Mouse (Mus musculus): ENCODE measurements around the gene Capn12. TPM values are rescaled to one million over a fixed set of nuclear protein-coding genes. Genes with fewer than 3 reads are reported as not detected.

Capn12 gene
- not detected in 2 replicates for total RNA-seq (2014; fragmentation: Nextera tagmentation)
- 0.12 and 0.22 TPM in 2 replicates for total RNA-seq (2017)
- 0.02 TPM in 1 of 2 replicates, not detected in the other for polyA plus RNA-seq (2012)

DNA sequence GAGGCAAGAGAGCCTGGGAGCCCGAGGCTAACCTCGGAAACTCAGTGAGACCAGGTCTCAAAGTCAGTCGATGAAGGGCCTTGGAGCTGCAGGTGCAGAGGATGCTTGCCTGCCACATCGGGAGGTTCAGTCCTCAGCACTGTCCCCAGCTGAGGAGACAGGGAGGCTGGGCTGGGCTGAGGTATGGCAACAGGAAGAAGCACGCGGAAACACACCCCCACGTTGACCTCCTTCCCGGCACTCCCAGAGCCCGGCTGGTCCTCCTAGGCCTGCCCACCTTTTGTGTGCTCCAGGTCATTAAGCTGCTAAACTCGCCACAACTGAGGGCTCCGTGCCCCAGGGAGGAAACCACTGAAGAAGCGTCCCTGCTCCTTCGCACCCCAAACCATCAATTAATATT is at the start of gene Capn12:
Gene Capn12 (plus strand): TSS at position 224 of the 400 bp plus-strand sequence.
- no peaks in the 10 kb centered on the region for H3K9me3 ChIP-seq (replicated peaks)
- no peak for ATAC-seq (ENCODE audit: extremely low read depth, insufficient number of reproducible peaks, low FRiP score, poor library complexity, severe bottlenecking)
- peaks cover 13% of the 10 kb centered on the region; the same call in 1 of the 2 replicates for H3K27me3 ChIP-seq (ENCODE audit: insufficient read depth, low read length)
- no peak for DNase-seq (ENCODE audit: low spot score)
- no peaks in the 10 kb centered on the region for H3K36me3 ChIP-seq (replicated peaks)
- no peak within 1 kb of the TSS for H3K4me3 ChIP-seq (ENCODE audit: low read depth, low read length)
- H3K4me1 ChIP-seq (ENCODE audit: insufficient read depth, low read depth, low read length): peaks cover 14% of the 10 kb centered on the region
- TF ChIP-seq GATA2 (IDR thresholded peaks at IDR 0.05; ENCODE audit: borderline replicate concordance, low read depth, low read length): no peak
- TF ChIP-seq POLR2AphosphoS5 (IDR thresholded peaks at IDR 0.05; ENCODE audit: insufficient replicate concordance, low read depth, low read length): no peak
- no peak for TF ChIP-seq TAL1 (conservative IDR thresholded peaks at IDR 0.05; ENCODE audit: low read depth, low read length)
- TF ChIP-seq GATA1 (IDR thresholded peaks at IDR 0.05; ENCODE audit: borderline replicate concordance, low read length): no peak
- no peak for TF ChIP-seq CTCF (IDR thresholded peaks at IDR 0.05; ENCODE audit: low read depth, low read length)

DNA sequence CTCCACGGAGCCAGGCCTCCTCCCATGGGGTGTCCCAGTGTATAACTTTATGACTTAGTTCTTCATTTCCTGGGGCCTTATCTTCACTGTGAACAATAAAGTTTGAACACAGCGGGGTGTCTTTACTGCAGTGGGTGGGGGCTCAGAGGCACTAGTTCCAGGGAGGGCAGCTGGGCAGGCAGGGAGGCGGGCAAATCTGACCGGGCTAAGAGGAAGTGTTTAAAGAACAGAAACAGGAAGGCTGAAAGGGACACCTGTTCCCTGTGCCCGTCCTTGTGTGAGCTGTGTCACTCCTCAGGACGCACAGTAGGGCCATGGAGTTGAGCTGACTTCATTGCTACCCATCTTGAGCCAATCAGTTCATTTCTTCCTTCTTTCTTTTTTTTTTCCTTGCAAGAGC is 49.1 kb upstream of the Capn12 start:
- peaks cover 7% of the 10 kb centered on the region for H3K9me3 ChIP-seq (replicated peaks)
- ATAC-seq (ENCODE audit: extremely low read depth, insufficient number of reproducible peaks, low FRiP score, poor library complexity, severe bottlenecking) (no peak), DNase-seq (ENCODE audit: low spot score) (no peak)
- H3K4me3 ChIP-seq (ENCODE audit: low read depth, low read length): no peak overlapping the region
- peaks cover 46% of the 10 kb centered on the region for H3K36me3 ChIP-seq (replicated peaks)
- H3K4me1 ChIP-seq (ENCODE audit: insufficient read depth, low read depth, low read length): peaks cover 15% of the 10 kb centered on the region
- peaks cover 25% of the 10 kb centered on the region for H3K27me3 ChIP-seq (ENCODE audit: insufficient read depth, low read length)
- TF ChIP-seq TAL1 (conservative IDR thresholded peaks at IDR 0.05; ENCODE audit: low read depth, low read length): no peak
- no peak for TF ChIP-seq GATA1 (IDR thresholded peaks at IDR 0.05; ENCODE audit: borderline replicate concordance, low read length)
- TF ChIP-seq POLR2AphosphoS5 (IDR thresholded peaks at IDR 0.05; ENCODE audit: insufficient replicate concordance, low read depth, low read length): no peak
- no peak for TF ChIP-seq GATA2 (IDR thresholded peaks at IDR 0.05; ENCODE audit: borderline replicate concordance, low read depth, low read length)
- no peak for TF ChIP-seq CTCF (IDR thresholded peaks at IDR 0.05; ENCODE audit: low read depth, low read length)

DNA sequence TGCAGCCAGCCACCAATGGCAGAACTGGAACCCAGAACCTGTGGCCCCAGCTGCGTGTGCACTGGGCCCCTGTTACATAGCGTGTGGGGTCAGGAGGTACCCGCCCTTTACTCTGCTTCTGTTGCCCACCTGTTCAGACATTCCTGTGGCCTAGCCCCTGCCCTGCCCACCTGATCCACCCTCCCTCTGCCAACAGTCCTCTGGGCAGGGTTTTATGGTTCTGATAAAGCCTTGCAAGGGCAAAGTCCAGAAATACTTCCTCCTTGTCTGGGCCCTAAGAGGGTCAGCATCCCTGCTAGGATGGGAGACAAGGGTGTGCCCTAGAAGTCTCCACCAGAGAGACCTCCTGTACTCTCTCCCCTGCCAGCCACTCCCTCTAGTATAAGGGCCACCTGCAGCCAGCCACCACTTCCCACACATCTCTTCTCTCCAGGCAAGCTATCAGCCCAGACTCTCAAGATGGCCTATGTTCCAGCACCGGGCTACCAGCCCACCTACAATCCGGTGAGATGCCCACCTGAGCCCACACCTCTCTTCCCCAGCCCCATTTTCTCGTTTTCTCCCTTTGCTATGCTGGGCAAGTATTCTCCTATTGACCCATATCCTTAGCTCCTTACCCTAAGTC is 47.4 kb upstream of the Capn12 start, which contains the start of gene Lgals4:
Gene Lgals4 (plus strand): TSS at position 132 of the 625 bp plus-strand sequence.
- DNase-seq (ENCODE audit: low spot score): no peak
- TF ChIP-seq TAL1 (conservative IDR thresholded peaks at IDR 0.05; ENCODE audit: low read depth, low read length): no peak
- TF ChIP-seq GATA1 (IDR thresholded peaks at IDR 0.05; ENCODE audit: borderline replicate concordance, low read length): no peak
- TF ChIP-seq CTCF (IDR thresholded peaks at IDR 0.05; ENCODE audit: low read depth, low read length): no peak
- TF ChIP-seq GATA2 (IDR thresholded peaks at IDR 0.05; ENCODE audit: borderline replicate concordance, low read depth, low read length): no peak
- TF ChIP-seq POLR2AphosphoS5 (IDR thresholded peaks at IDR 0.05; ENCODE audit: insufficient replicate concordance, low read depth, low read length): no peak
- ATAC-seq (ENCODE audit: extremely low read depth, insufficient number of reproducible peaks, low FRiP score, poor library complexity, severe bottlenecking): no peak; the same call in 1 of the 2 replicates
- H3K4me3 ChIP-seq (ENCODE audit: low read depth, low read length): no peak within 1 kb of the TSS
- H3K4me1 ChIP-seq (ENCODE audit: insufficient read depth, low read depth, low read length): peaks cover 10% of the 10 kb centered on the region
- peaks cover 29% of the 10 kb centered on the region for H3K27me3 ChIP-seq (ENCODE audit: insufficient read depth, low read length)
- peaks cover 34% of the 10 kb centered on the region for H3K36me3 ChIP-seq (replicated peaks)
- H3K9me3 ChIP-seq (replicated peaks): peaks cover 7% of the 10 kb centered on the region

DNA sequence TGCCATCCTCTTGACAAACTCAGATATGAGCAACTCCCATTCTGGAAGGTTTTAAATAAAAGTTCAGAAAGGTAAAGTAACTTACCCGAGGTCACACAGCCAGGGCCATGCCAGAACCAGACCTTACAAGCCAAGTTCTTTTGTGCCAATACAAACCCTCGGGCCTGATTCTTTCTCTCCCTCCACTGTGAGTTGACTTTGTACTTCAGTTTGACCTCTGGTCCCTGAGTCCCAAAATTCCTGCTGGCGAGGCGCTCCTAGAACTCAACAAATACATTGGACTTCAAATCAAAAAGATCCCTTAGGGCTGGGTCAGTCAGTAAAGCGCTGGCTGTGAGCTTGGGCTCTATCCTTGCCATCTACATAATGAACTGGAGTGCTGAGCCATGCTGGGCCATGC is 44.3 kb upstream of the Capn12 start:
- ATAC-seq (ENCODE audit: extremely low read depth, insufficient number of reproducible peaks, low FRiP score, poor library complexity, severe bottlenecking): no peak
- Histone ChIP-seq H3K4me1 (ENCODE audit: insufficient read depth, low read depth, low read length) (peaks cover 4% of the 10 kb centered on the region), H3K9me3 (replicated peaks) (no peaks in the 10 kb centered on the region), H3K27me3 (ENCODE audit: insufficient read depth, low read length) (peaks cover 37% of the 10 kb centered on the region), H3K36me3 (replicated peaks) (peaks cover 5% of the 10 kb centered on the region), H3K4me3 (ENCODE audit: low read depth, low read length) (no peak overlapping the region)
- TF ChIP-seq TAL1 (conservative IDR thresholded peaks at IDR 0.05; ENCODE audit: low read depth, low read length) (no peak), GATA1 (IDR thresholded peaks at IDR 0.05; ENCODE audit: borderline replicate concordance, low read length) (no peak), GATA2 (IDR thresholded peaks at IDR 0.05; ENCODE audit: borderline replicate concordance, low read depth, low read length) (no peak), CTCF (IDR thresholded peaks at IDR 0.05; ENCODE audit: low read depth, low read length) (no peak), POLR2AphosphoS5 (IDR thresholded peaks at IDR 0.05; ENCODE audit: insufficient replicate concordance, low read depth, low read length) (no peak)
- no peak for DNase-seq (ENCODE audit: low spot score)

DNA sequence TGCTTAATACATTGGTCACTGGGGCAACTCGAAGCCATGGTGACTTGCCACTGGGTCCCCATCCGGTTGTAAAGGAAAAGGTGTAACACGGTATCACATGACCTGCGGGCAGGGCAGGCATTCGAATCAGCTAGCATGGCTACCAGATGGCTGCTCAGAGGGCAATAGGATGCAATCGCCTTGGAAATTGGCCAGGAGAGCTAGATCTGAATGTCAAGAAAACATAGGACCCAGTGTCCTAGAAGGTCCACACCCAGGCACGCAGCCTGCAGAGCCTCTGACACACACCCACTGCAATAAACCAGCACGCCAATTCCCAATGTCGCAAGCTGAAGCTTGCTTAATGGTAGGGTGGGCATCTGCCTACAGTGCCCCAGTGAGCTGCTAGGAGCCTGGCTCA is 42.9 kb upstream of the Capn12 start:
- DNase-seq (ENCODE audit: low spot score): no peak
- no peak for ATAC-seq (ENCODE audit: extremely low read depth, insufficient number of reproducible peaks, low FRiP score, poor library complexity, severe bottlenecking)
- Histone ChIP-seq H3K4me1 (ENCODE audit: insufficient read depth, low read depth, low read length) (no peaks in the 10 kb centered on the region; the same call in 1 of the 2 replicates), H3K36me3 (replicated peaks) (no peaks in the 10 kb centered on the region), H3K9me3 (replicated peaks) (no peaks in the 10 kb centered on the region), H3K27me3 (ENCODE audit: insufficient read depth, low read length) (peaks cover 39% of the 10 kb centered on the region), H3K4me3 (ENCODE audit: low read depth, low read length) (no peak overlapping the region)
- TF ChIP-seq CTCF (IDR thresholded peaks at IDR 0.05; ENCODE audit: low read depth, low read length) (no peak), POLR2AphosphoS5 (IDR thresholded peaks at IDR 0.05; ENCODE audit: insufficient replicate concordance, low read depth, low read length) (no peak), GATA2 (IDR thresholded peaks at IDR 0.05; ENCODE audit: borderline replicate concordance, low read depth, low read length) (no peak), GATA1 (IDR thresholded peaks at IDR 0.05; ENCODE audit: borderline replicate concordance, low read length) (no peak), TAL1 (conservative IDR thresholded peaks at IDR 0.05; ENCODE audit: low read depth, low read length) (no peak)

DNA sequence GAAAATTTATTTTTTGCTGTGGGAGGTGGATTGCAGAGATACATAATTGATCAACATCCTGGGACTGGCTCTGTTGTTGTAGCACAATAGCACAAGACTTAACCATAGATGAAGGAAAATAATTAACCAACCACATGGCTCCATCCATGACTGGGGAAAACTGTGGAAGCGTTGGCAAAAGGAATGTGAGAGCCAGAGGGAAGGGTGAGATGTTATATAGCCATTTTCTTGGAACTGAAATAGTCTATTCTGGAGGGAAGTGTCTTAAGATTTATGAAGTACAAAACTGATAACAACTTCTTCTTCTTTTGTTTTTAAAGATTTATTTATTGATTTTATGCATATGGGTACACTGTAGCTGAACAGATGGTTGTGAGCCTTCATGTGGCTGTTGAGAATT is 33.9 kb upstream of the Capn12 start:
- ATAC-seq (ENCODE audit: extremely low read depth, insufficient number of reproducible peaks, low FRiP score, poor library complexity, severe bottlenecking): no peak
- TF ChIP-seq GATA2 (IDR thresholded peaks at IDR 0.05; ENCODE audit: borderline replicate concordance, low read depth, low read length) (no peak), GATA1 (IDR thresholded peaks at IDR 0.05; ENCODE audit: borderline replicate concordance, low read length) (no peak), POLR2AphosphoS5 (IDR thresholded peaks at IDR 0.05; ENCODE audit: insufficient replicate concordance, low read depth, low read length) (no peak), CTCF (IDR thresholded peaks at IDR 0.05; ENCODE audit: low read depth, low read length) (no peak), TAL1 (conservative IDR thresholded peaks at IDR 0.05; ENCODE audit: low read depth, low read length) (no peak)

More for the DNA sequence above, 33.9 kb upstream of the Capn12 start:
- Histone ChIP-seq H3K9me3 (replicated peaks) (no peaks in the 10 kb centered on the region), H3K4me3 (ENCODE audit: low read depth, low read length) (no peak overlapping the region), H3K27me3 (ENCODE audit: insufficient read depth, low read length) (peaks cover 19% of the 10 kb centered on the region), H3K36me3 (replicated peaks) (no peaks in the 10 kb centered on the region), H3K4me1 (ENCODE audit: insufficient read depth, low read depth, low read length) (no peaks in the 10 kb centered on the region; the same call in 1 of the 2 replicates)
- DNase-seq (ENCODE audit: low spot score): no peak
